Mouse (Mus musculus) hindbrain, embryonic 10.5 days (tissue): ENCODE results near the gene Slc4a1. TPM values are rescaled to one million over a fixed set of nuclear protein-coding genes. Genes with fewer than 3 reads are reported as not detected.

Experiments used
- DNase-seq: peaks from one replicate; pipeline ENCODE4 v3.0.0-alpha.2; 2017; ENCODE audit warnings: low spot score
- H3K27ac ChIP-seq: fragments of 300-500 bp; sonication (generic); 2 replicates; pipeline ENCODE4 v1.5.1; 2016; ENCODE audit warnings: mild to moderate bottlenecking, moderate library complexity
- H3K27me3 ChIP-seq: fragments of 300-500 bp; sonication (generic); 2 replicates; pipeline ENCODE4 v1.6.1; 2016; ENCODE audit warnings: mild to moderate bottlenecking; ENCODE audit not compliant: poor library complexity, insufficient read depth, severe bottlenecking
- H3K36me3 ChIP-seq: fragments of 300-500 bp; sonication (generic); 2 replicates; pipeline ENCODE4 v1.6.1; 2016; ENCODE audit warnings: mild to moderate bottlenecking, moderate library complexity
- H3K4me1 ChIP-seq: fragments of 300-500 bp; sonication (generic); replicated peaks from 2 replicates; pipeline ENCODE4 v1.6.1; 2016; ENCODE audit warnings: mild to moderate bottlenecking
- H3K4me3 ChIP-seq: fragments of 300-500 bp; sonication (generic); 2 replicates; pipeline ENCODE4 v1.5.1; 2016; ENCODE audit warnings: mild to moderate bottlenecking, moderate library complexity
- H3K9me3 ChIP-seq: fragments of 300-500 bp; sonication (generic); 2 replicates; pipeline ENCODE4 v1.6.1; 2016; ENCODE audit warnings: mild to moderate bottlenecking, moderate library complexity
- WGBS: fragments of 180-500 bp; shearing (Covaris S2); methylation state at CpG from one replicate; pipeline ENCODE4 v1.1.7; 2016; 5-methylcytosine and 5-hydroxymethylcytosine counted together
- polyA plus RNA-seq: library from polyadenylated mRNA; unstranded; fragments of >200 nt; fragmentation: Nextera tagmentation; extraction: Ambion mirVana; gene quantifications from 2 replicates; pipeline ENCODE4 v1.2.1, GENCODE M21; 2016

The Slc4a1 gene
- polyA plus RNA-seq, 1 experiment from 2014 or later, result 38.0 TPM

- no peaks in the 10 kb centered on the region for H3K9me3 ChIP-seq
- H3K27ac ChIP-seq, result peak overlapping the region; percentile 95
- H3K36me3 ChIP-seq, result peaks cover 41% of the 10 kb centered on the region
- 11% methylated on average over 3 of the region's 3 CpGs for WGBS
- DNase-seq, result no peak
- H3K4me3 ChIP-seq, result peak overlapping the region; percentile 89
- H3K4me1 ChIP-seq, result peaks cover 58% of the 10 kb centered on the region
- H3K27me3 ChIP-seq, result peaks cover 9% of the 10 kb centered on the region
These were observed 40.4 kb upstream of the Slc4a1 start for GRCm38 (mm10) chr11:102406401-102406800.

GRCm38 (mm10) chr11:102405544-102406285 is 39.7 kb upstream of the Slc4a1 start:
- Histone ChIP-seq H3K4me3 (peak overlapping the region; percentile 89), H3K36me3 (peaks cover 46% of the 10 kb centered on the region), H3K4me1 (peaks cover 61% of the 10 kb centered on the region), H3K27me3 (peaks cover 15% of the 10 kb centered on the region), H3K9me3 (no peaks in the 10 kb centered on the region), H3K27ac (peak overlapping the region; percentile 95)
- 88% methylated on average over 11 of the region's 11 CpGs for WGBS
- no peak for DNase-seq

GRCm38 (mm10) chr11:102404161-102405010 is 38.4 kb upstream of the Slc4a1 start:
- H3K9me3 ChIP-seq, result no peaks in the 10 kb centered on the region
- H3K27me3 ChIP-seq, result peaks cover 29% of the 10 kb centered on the region
- peaks cover 57% of the 10 kb centered on the region for H3K36me3 ChIP-seq
- DNase-seq, result no peak
- H3K4me1 ChIP-seq, result peaks cover 70% of the 10 kb centered on the region
- peak overlapping the region; percentile 50; the same call in 1 of the 2 replicates for H3K27ac ChIP-seq
- WGBS, result 77% methylated on average over 18 of the region's 18 CpGs
- H3K4me3 ChIP-seq, result peak overlapping the region; percentile 89

GRCm38 (mm10) chr11:102403657-102404056 is 37.7 kb upstream of the Slc4a1 start:
- H3K27ac ChIP-seq, result no peak overlapping the region
- DNase-seq, result no peak
- peaks cover 62% of the 10 kb centered on the region for H3K36me3 ChIP-seq
- H3K27me3 ChIP-seq, result peaks cover 36% of the 10 kb centered on the region
- no peaks in the 10 kb centered on the region for H3K9me3 ChIP-seq
- peaks cover 70% of the 10 kb centered on the region for H3K4me1 ChIP-seq
- no peak overlapping the region for H3K4me3 ChIP-seq
- 89% methylated on average over 11 of the region's 11 CpGs for WGBS

GRCm38 (mm10) chr11:102401898-102402500 is 36.0 kb upstream of the Slc4a1 start:
- Histone ChIP-seq H3K9me3 (no peaks in the 10 kb centered on the region), H3K27me3 (peaks cover 53% of the 10 kb centered on the region), H3K4me1 (peaks cover 67% of the 10 kb centered on the region), H3K36me3 (peaks cover 65% of the 10 kb centered on the region), H3K27ac (peak overlapping the region; percentile 62), H3K4me3 (peak overlapping the region; percentile 14; the same call in 1 of the 2 replicates)
- 55% methylated on average over 12 of the region's 12 CpGs for WGBS
- DNase-seq, result no peak

- peak overlapping the region; percentile 14; the same call in 1 of the 2 replicates for H3K4me3 ChIP-seq
- DNase-seq, result no peak
- peaks cover 63% of the 10 kb centered on the region for H3K36me3 ChIP-seq
- 27% methylated on average over 12 of the region's 12 CpGs for WGBS
- no peaks in the 10 kb centered on the region for H3K9me3 ChIP-seq
- H3K27me3 ChIP-seq, result peaks cover 66% of the 10 kb centered on the region
- no peak overlapping the region for H3K27ac ChIP-seq
- peaks cover 67% of the 10 kb centered on the region for H3K4me1 ChIP-seq
These were observed 34.6 kb upstream of the Slc4a1 start for GRCm38 (mm10) chr11:102400513-102401084.

GRCm38 (mm10) chr11:102399610-102400072 is 33.6 kb upstream of the Slc4a1 start:
- Histone ChIP-seq H3K27ac (0 out of 2 replicates have a peak overlapping the region, but pooled peaks have one; percentile 24), H3K36me3 (peaks cover 57% of the 10 kb centered on the region), H3K27me3 (peaks cover 75% of the 10 kb centered on the region), H3K4me1 (peaks cover 67% of the 10 kb centered on the region), H3K4me3 (peak overlapping the region; percentile 38), H3K9me3 (no peaks in the 10 kb centered on the region)
- DNase-seq, result no peak
- WGBS, result 3% methylated on average over 34 of the region's 34 CpGs

GRCm38 (mm10) chr11:102399107-102399506 is 33.1 kb upstream of the Slc4a1 start:
- 13% methylated on average over 15 of the region's 15 CpGs for WGBS
- Histone ChIP-seq H3K36me3 (peaks cover 51% of the 10 kb centered on the region), H3K4me1 (peaks cover 67% of the 10 kb centered on the region), H3K27me3 (peaks cover 80% of the 10 kb centered on the region), H3K27ac (no peak overlapping the region), H3K9me3 (no peaks in the 10 kb centered on the region), H3K4me3 (peak overlapping the region; percentile 38)
- DNase-seq, result no peak

- WGBS, result 82% methylated on average over 20 of the region's 20 CpGs
- Histone ChIP-seq H3K4me3 (no peak overlapping the region), H3K27ac (no peak overlapping the region), H3K36me3 (peaks cover 42% of the 10 kb centered on the region), H3K27me3 (peaks cover 84% of the 10 kb centered on the region), H3K4me1 (peaks cover 76% of the 10 kb centered on the region), H3K9me3 (no peaks in the 10 kb centered on the region)
- no peak for DNase-seq
These were observed 32.2 kb upstream of the Slc4a1 start for GRCm38 (mm10) chr11:102398007-102398825.

- Histone ChIP-seq H3K4me3 (peak overlapping the region; percentile 29; the same call in 1 of the 2 replicates), H3K27me3 (peaks cover 78% of the 10 kb centered on the region), H3K36me3 (peaks cover 27% of the 10 kb centered on the region), H3K9me3 (no peaks in the 10 kb centered on the region), H3K27ac (peak overlapping the region; percentile 16; the same call in 1 of the 2 replicates), H3K4me1 (peaks cover 78% of the 10 kb centered on the region)
- no peak for DNase-seq
- 80% methylated on average over 7 of the region's 7 CpGs for WGBS
These were observed 30.7 kb upstream of the Slc4a1 start for GRCm38 (mm10) chr11:102396671-102397141.

- H3K27ac ChIP-seq, result no peak overlapping the region
- 69% methylated on average over 6 of the region's 6 CpGs for WGBS
- H3K4me1 ChIP-seq, result peaks cover 78% of the 10 kb centered on the region
- peaks cover 74% of the 10 kb centered on the region for H3K27me3 ChIP-seq
- no peak for DNase-seq
- H3K9me3 ChIP-seq, result no peaks in the 10 kb centered on the region
- H3K4me3 ChIP-seq, result peak overlapping the region; percentile 29; the same call in 1 of the 2 replicates
- peaks cover 23% of the 10 kb centered on the region for H3K36me3 ChIP-seq
These were observed 30.3 kb upstream of the Slc4a1 start for GRCm38 (mm10) chr11:102396263-102396662.
